Mouse (Mus musculus): Measurements from ENCODE around the gene Tbxas1.

Tbxas1 gene

DNA sequence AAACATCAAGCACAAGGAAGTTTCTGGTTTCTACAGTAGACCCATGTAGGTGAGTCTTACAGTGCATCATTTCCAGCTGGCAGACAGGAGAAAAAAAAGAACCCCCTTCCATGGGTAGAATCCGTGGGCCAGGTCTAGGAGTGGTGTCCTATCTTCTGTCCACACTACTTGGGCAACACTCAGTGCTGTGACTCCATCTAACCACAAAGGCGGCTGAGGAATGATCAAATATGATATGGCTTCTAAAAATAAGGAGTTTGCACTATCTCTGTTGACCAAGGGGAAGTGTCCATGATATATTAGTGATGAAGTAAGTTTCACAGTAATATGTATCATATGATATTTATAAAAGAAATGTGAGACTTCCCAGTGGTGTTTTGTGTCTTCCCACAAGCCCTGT is 16.8 kb downstream of the Tbxas1 start:
- in situ Hi-C loops (cut with MseI, MboI), result no loop called here

GRCm38 (mm10) chr6:38893615-38894014 is 18.4 kb downstream of the Tbxas1 start:
- in situ Hi-C loops (cut with MseI, MboI), result no loop called here

DNA sequence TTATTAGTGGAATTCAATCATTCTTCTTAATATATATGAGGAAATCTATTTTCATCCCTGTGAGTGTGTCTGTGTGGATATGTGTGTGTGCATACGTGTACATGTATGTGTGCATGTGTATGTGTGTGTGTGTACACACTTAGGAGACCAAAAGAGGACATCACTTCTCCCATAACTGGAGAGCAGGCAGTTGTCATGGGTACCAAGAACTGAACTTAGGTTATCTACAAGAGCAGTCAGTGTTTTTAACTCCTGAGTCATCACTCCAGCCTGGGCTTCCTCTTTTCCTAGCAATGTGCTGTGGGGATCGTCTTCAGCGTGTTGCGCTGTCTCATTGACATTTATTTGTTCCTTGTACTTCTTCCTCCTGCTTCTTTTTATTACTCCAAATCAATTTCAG is 24.9 kb downstream of the Tbxas1 start:
- in situ Hi-C loops (cut with MseI, MboI), result loop anchor here (10.0 to 25.0 kb wide), 2 partner anchors 163 to 165 kb away; no protein-coding TSS in a partner anchor

- in situ Hi-C loops (cut with MseI, MboI), result loop anchor here (10.0 to 25.0 kb wide), 2 partner anchors 163 to 166 kb away; no protein-coding TSS in a partner anchor
Measured at GRCm38 (mm10) chr6:38900479-38901126, 25.4 kb downstream of the Tbxas1 start.

DNA sequence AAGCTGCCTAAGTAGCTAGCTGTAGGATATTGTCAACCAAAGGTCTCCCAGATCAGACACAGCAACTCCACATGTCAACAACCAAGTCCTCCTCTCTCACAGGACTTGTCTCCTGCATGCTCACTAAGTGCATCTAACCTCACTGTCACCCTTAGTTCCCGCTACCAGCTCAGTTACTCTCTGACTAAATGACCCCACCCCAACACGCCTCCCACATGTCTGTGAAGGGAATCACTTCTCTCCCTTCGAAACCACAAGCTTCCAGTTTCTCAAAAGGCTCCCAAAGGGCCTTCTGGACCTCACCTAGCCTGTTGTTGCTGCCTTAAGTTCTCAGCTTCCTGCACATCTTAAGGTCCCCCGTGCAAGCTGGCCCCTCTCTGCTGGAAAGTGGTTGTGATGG is 25.9 kb downstream of the Tbxas1 start:
- in situ Hi-C loops (cut with MseI, MboI), result loop anchor here (10.0 to 25.0 kb wide), 2 partner anchors 164 to 166 kb away; no protein-coding TSS in a partner anchor

GRCm38 (mm10) chr6:38901636-38902035 is 26.4 kb downstream of the Tbxas1 start:
- in situ Hi-C loops (cut with MseI, MboI), result loop anchor here (10.0 to 25.0 kb wide), 2 partner anchors 164 to 167 kb away; no protein-coding TSS in a partner anchor

DNA sequence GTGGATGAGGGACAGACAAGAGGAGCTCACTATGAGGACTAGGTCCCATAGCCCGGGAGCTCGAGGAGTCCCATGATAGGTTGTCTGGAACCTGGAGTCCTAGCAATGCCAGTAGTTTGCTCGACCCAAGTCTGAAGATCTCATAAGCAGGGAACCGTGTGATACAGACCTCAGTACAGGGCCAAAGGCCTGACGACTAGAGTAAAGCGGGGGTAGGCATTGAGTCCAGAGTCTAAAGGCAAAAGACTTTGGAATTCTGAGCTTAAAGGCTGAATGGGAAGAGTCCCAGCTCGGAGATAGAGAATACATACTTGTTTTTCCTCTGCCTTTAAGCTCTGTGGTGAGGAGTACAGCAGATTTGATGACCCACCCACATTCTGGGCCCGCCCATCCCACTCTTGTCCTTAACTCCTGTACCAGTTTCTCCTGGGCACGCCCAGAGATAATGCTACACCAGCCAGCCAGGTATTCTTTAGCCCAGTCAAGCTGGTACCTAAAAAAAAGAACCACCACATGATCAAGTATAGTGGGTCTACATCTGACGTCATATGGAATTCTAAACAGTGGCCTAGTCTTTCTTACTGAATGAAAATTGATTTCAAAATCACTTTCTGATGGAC is 27.7 kb downstream of the Tbxas1 start:
- in situ Hi-C loops (cut with MseI, MboI), result loop anchor here (10.0 to 25.0 kb wide), 2 partner anchors 166 to 168 kb away; no protein-coding TSS in a partner anchor

- in situ Hi-C loops (cut with MseI, MboI), result loop anchor here (10.0 to 25.0 kb wide), 2 partner anchors 169 to 171 kb away; no protein-coding TSS in a partner anchor
Measured at GRCm38 (mm10) chr6:38906005-38906404, 30.8 kb downstream of the Tbxas1 start.

DNA sequence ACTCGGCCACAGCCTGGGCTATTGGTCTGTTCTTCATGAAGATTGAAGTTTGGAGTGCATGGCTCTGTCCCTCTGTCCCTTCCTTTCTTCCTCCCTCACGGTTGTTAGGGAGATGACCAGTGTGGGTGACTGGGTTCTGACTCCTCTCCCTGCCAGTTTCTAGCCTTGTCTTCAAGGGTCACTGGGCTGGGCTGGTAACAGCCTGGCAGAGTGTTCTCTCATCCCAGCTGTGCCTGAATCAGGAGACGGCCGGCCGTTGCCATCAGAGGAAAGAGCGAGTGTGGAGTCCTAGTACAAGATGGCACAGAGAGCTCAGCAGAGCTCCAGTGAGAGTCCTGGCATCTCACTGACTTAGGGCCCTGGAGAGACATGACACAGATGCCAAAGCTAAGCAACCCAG is 33.2 kb downstream of the Tbxas1 start:
- in situ Hi-C loops (cut with MseI, MboI), result loop anchor here (10.0 to 25.0 kb wide), 2 partner anchors 171 to 174 kb away; no protein-coding TSS in a partner anchor

GRCm38 (mm10) chr6:38910828-38911559 is 35.8 kb downstream of the Tbxas1 start:
- in situ Hi-C loops (cut with MseI, MboI), result loop anchor here in 1 of 2 experiments (25.0 kb wide), 1 partner anchor 174 kb away; no protein-coding TSS in a partner anchor

GRCm38 (mm10) chr6:38912121-38912660 is 37.0 kb downstream of the Tbxas1 start:
- in situ Hi-C loops (cut with MseI, MboI), result loop anchor here in 1 of 2 experiments (25.0 kb wide), 1 partner anchor 175 kb away; no protein-coding TSS in a partner anchor

GRCm38 (mm10) chr6:38912845-38913244 is 37.6 kb downstream of the Tbxas1 start:
- in situ Hi-C loops (cut with MseI, MboI), result loop anchor here in 1 of 2 experiments (25.0 kb wide), 1 partner anchor 176 kb away; no protein-coding TSS in a partner anchor

DNA sequence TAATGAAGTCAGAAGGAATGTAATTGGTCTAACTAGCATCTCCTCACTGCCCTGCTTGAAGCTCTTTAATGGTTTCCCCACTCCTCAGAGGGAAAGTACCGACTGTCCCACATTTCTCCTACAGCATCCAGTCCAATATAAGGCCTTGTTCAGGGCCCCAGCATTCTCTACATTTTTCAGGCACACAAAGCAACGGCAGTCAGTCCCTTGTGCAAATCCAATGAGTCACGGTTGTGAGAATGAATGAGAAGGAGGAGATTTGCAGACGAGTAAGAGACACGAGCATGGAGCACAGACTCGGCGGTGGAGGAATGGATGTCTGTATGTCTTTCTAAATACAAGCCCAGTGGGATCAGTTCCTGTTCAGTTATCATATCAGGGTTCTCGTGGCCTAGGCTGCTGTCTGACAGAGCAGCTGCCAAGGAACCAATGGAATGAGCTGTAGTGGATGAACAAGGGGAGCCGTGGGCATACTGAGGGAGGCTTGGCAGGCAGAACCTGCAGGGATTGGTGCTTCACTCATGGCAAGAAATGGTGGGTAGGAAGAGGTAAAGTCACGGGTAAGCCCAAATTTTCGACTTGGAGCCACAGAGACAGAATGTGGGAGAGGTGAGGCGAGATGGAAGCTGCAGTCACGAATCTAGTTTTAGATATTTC is 38.3 kb downstream of the Tbxas1 start:
- in situ Hi-C loops (cut with MseI, MboI), result loop anchor here in 1 of 2 experiments (25.0 kb wide), 1 partner anchor 176 kb away; no protein-coding TSS in a partner anchor

- in situ Hi-C loops (cut with MseI, MboI), result loop anchor here in 1 of 2 experiments (25.0 kb wide), 1 partner anchor 177 kb away; no protein-coding TSS in a partner anchor
Measured at GRCm38 (mm10) chr6:38914181-38914580, 39.0 kb downstream of the Tbxas1 start.

- in situ Hi-C loops (cut with MseI, MboI), result loop anchor here in 1 of 2 experiments (25.0 kb wide), 1 partner anchor 178 kb away; no protein-coding TSS in a partner anchor
Measured at GRCm38 (mm10) chr6:38915776-38916175, 40.6 kb downstream of the Tbxas1 start.

- in situ Hi-C loops (cut with MseI, MboI), result loop anchor here in 1 of 2 experiments (25.0 kb wide), 1 partner anchor 179 kb away; no protein-coding TSS in a partner anchor
Measured at GRCm38 (mm10) chr6:38916571-38916970, 41.4 kb downstream of the Tbxas1 start.

DNA sequence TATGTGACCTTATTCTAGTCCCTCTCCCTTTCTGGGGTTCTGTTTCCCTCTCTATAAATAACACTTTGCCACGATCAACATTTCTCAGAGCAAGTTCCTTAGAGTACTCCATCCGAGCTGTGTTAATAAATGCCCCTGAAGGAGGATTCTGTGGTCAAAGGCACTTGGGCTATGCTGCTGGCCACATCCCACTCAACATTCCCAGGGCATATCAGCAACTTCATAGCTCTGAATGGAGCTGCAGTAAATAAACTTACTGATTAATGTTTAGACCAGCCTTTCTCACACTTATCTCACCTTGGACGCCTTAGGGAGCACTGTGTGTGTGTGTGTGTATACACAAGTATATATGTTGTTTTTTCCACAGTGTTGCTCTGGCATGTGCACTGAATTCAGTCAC is 42.2 kb downstream of the Tbxas1 start:
- in situ Hi-C loops (cut with MseI, MboI), result loop anchor here in 1 of 2 experiments (25.0 kb wide), 1 partner anchor 180 kb away; no protein-coding TSS in a partner anchor

GRCm38 (mm10) chr6:38918728-38919127 is 43.5 kb downstream of the Tbxas1 start:
- in situ Hi-C loops (cut with MseI, MboI), result loop anchor here in 1 of 2 experiments (25.0 kb wide), 1 partner anchor 181 kb away; no protein-coding TSS in a partner anchor

DNA sequence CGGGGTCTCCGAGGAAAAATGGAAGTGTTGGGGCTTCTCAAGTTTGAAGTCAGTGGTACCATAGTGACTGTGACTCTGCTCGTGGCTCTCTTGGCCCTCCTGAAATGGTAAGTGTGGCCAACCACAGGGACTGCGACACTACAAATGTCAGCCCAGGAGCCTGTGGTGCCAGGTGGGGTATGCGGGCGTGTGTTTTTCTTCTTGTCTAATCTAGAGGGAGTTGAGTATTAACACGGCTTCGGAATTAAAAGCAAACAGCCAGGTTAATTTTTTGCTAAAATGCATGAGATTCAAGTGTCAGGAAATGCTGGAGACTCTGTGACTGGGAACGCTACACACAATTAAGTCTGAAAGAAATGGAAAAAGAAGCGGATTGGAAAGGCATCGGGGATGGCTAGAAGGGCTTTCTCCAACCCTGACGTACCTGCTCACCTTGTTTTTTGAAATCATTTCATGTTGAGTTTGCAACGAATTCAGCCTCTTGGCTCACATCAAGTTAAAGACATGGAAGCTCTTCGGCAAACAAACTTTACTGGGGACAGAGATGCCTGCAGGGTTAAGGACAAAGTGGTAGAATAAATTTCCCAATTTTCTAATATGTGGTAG is 44.0 kb downstream of the Tbxas1 start:
- in situ Hi-C loops (cut with MseI, MboI), result loop anchor here in 1 of 2 experiments (25.0 kb wide), 1 partner anchor 182 kb away; no protein-coding TSS in a partner anchor

DNA sequence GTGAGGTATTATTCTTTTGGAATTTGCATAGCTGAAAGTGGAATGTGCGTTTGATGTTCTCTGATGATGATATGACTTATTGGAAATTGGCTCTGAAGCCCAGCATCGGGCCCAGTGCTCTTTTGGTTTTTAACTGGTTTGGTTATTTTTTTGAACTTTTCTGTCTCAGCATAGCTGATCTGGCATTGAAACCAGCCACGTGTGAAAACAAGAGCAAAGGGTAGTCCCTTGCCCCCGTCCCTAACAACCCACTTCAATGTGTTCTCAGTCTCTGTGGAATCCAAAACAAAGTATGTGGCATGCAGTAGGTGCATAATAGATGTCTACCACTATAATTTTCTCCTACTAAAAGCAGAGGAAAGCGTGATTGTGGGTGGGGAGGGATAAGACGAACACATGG is 44.9 kb downstream of the Tbxas1 start:
- in situ Hi-C loops (cut with MseI, MboI), result loop anchor here in 1 of 2 experiments (25.0 kb wide), 1 partner anchor 183 kb away; no protein-coding TSS in a partner anchor

Measured in mouse trophoblast stem cell (cell line).